Mouse (Mus musculus) pancreas, adult 10 weeks (tissue): ENCODE results near the gene Nckap1l. TPM values are rescaled to one million over a fixed set of nuclear protein-coding genes. Genes with fewer than 3 reads are reported as not detected.

Experiments
- polyA plus RNA-seq: library from polyadenylated mRNA; stranded (reverse); fragments of 350-450 nt; fragmentation: Illumina TruSeq; extraction: RNeasy Lipid Tissue Mini Kit (QIAGEN cat#74804); gene quantifications from one replicate; pipeline ENCODE4 v1.2.3, GENCODE M21; 2015; ENCODE audit warnings: low read depth, low replicate concordance; ENCODE audit not compliant: insufficient read depth

Nckap1l gene
- polyA plus RNA-seq, result 2.6 TPM

DNA sequence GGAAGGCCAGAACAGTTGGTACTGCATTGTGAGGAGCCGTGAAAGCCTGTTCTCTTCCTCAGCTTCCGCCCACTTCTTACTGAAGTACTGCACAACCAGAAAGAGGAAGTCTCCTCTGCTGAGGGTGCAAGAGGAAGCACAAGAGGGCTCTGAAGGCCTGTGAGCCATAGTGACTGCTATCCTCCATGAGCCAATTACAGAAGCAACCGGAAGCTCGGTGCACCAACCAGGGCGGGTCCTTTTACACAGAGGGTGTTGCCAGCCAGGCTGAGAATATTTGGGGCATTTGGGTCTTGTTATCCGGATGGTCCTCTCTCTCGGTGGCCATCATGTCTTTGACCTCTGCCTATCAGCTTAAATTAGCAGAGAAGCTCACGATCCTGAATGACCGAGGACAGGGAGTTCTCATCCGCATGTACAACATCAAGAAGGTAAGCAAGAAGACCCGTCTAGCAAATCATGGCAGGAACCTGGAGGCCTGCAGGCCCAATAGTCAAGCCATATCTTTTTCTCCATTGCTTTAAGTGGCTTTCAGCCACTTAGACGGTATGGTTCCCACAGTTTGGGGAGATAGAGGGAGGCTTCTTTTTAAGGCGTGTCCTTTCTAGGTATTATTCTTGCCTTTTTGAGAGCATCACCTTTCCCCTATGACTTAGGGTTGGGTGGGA, at the start of gene Nckap1l:
TSS of gene Nckap1l (plus strand) at position 244 of the 668 bp plus-strand sequence.

DNA sequence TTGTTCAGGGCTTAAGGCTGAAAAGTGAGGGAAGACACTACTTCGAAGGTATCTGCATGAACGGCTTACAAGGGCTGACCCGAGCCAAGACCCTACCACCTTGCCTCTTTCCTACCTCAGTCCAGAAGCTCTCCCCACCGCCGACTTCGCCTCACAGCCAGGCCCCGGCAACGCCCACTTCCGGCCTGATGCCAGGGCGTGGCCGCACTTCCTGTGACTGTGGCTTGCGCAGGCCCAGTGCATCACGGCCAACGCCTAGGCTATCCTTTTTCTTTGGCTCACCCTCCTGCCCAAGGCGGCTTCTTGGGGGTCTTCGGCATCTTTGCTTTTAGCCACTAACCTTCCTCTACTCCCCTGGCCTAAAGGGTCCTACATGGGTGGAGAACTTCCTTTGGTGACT, 23.4 kb upstream of the Nckap1l start, which contains the start of gene Gtsf1:
TSS of gene Gtsf1 (minus strand) at position 230 of the 400 bp plus-strand sequence.

GRCm38 (mm10) chr15:103448369-103448768, 5.2 kb upstream of the Nckap1l start, which contains the start of gene Gtsf2:
Gtsf2 (minus strand) TSS chr15:103448469.

GRCm38 (mm10) chr15:103502435-103503250, 49.0 kb downstream of the Nckap1l start, which contains the start of gene Pde1b:
Pde1b (plus strand) TSS chr15:103503034.

DNA sequence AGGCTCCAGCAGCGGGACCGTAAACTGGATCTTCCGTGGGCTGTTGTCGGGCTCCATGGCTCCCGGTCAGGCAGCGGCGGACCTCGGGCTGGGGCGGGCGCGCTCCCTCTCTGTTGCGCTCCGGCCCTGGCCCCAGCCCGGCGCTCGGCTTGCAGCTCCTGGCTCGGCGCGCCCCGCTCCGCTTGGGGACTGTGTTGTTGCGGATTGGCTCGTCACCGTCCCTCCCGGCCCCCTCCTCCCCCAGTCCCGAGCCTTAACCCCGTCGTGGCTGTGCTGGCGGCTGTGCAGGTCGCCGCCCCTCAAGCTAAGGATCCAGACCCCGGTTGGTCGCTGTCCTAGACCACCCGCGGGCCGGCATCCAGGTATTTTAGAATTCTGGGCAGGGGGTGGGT, 84.2 kb downstream of the Nckap1l start, which contains the start of gene Ppp1r1a:
TSS of gene Ppp1r1a (minus strand) at position 182 of the 392 bp plus-strand sequence.

Other genes with a start within 250 kb of the Nckap1l start
- gene Cbx5, start 214.0 kb upstream of the Nckap1l start, polyA plus RNA-seq, result 11.1 TPM
- gene Hnrnpa1, start 213.4 kb upstream of the Nckap1l start, polyA plus RNA-seq, result 68.2 TPM
- gene Nfe2, start 195.4 kb upstream of the Nckap1l start, polyA plus RNA-seq, result not detected
- gene Copz1, start 181.1 kb upstream of the Nckap1l start, polyA plus RNA-seq, result 46.1 TPM
- not detected for gene Gpr84, start 143.2 kb upstream of the Nckap1l start, polyA plus RNA-seq
- gene Zfp385a, start 113.7 kb upstream of the Nckap1l start, polyA plus RNA-seq, result 4.4 TPM
- 6.5 TPM for gene Itga5, start 87.0 kb upstream of the Nckap1l start, polyA plus RNA-seq
- gene Gtsf1, start 23.3 kb upstream of the Nckap1l start, polyA plus RNA-seq, result not detected
- not detected for gene Gtsf2, start 5.3 kb upstream of the Nckap1l start, polyA plus RNA-seq
- 0.65 TPM for gene Pde1b, start 49.2 kb downstream of the Nckap1l start, polyA plus RNA-seq
- 20.0 TPM for gene Ppp1r1a, start 84.2 kb downstream of the Nckap1l start, polyA plus RNA-seq
- not detected for gene Glycam1, start 111.3 kb downstream of the Nckap1l start, polyA plus RNA-seq